Mouse (Mus musculus) midbrain, postnatal 0 days (tissue): Measurements from ENCODE around the gene Ap4m1. TPM values are rescaled to one million over a fixed set of nuclear protein-coding genes. Genes with fewer than 3 reads are reported as not detected.
A peak's percentile ranks its signal among the peaks of the same experiment; 100 is the strongest.

Experiments used
- ATAC-seq: fragments of 200-750 bp; cut with Nextera tagmentation; 2 replicates; pipeline ENCODE4 v1.8.0; 2017; ENCODE audit warnings: moderate number of reproducible peaks, mild to moderate bottlenecking, moderate TSS enrichment, moderate library complexity; ENCODE audit not compliant: low FRiP score
- DNase-seq: peaks from one replicate; pipeline ENCODE4 v3.0.0-alpha.2; 2015; ENCODE audit warnings: low spot score
- H3K27ac ChIP-seq: fragments of 300-500 bp; sonication (generic); 2 replicates; pipeline ENCODE4 v1.5.1; 2014; ENCODE audit warnings: low read depth, mild to moderate bottlenecking, low read length, mixed read lengths
- H3K27me3 ChIP-seq: fragments of 300-500 bp; sonication (generic); 2 replicates; pipeline ENCODE4 v1.6.1; 2014; ENCODE audit warnings: low read length, control low read depth, mixed read lengths; ENCODE audit not compliant: insufficient read depth
- H3K36me3 ChIP-seq: fragments of 300-500 bp; sonication (generic); 2 replicates; pipeline ENCODE4 v1.6.1; 2014; ENCODE audit warnings: low read length, control low read depth, mixed read lengths; ENCODE audit not compliant: insufficient read depth
- H3K4me1 ChIP-seq: fragments of 300-500 bp; sonication (generic); 2 replicates; pipeline ENCODE4 v1.6.1; 2014; ENCODE audit warnings: mild to moderate bottlenecking, control low read depth, antibody characterized with exemption, low read length, mixed read lengths; ENCODE audit not compliant: insufficient read depth
- H3K4me2 ChIP-seq: fragments of 300-500 bp; sonication (generic); 2 replicates; pipeline ENCODE4 v1.6.1; 2014; ENCODE audit warnings: low read depth, mild to moderate bottlenecking, low read length, mixed read lengths; ENCODE audit not compliant: poor library complexity, severe bottlenecking
- H3K4me3 ChIP-seq: fragments of 300-500 bp; sonication (generic); 2 replicates; pipeline ENCODE4 v1.5.1; 2014; ENCODE audit warnings: low read depth, mild to moderate bottlenecking, low read length, moderate library complexity
- H3K9ac ChIP-seq: fragments of 300-500 bp; sonication (generic); replicated peaks from 2 replicates; pipeline ENCODE4 v1.6.1; 2014; ENCODE audit warnings: mild to moderate bottlenecking, low read length, moderate library complexity, mixed read lengths; ENCODE audit not compliant: poor library complexity, severe bottlenecking
- H3K9me3 ChIP-seq: fragments of 300-500 bp; sonication (generic); 2 replicates; pipeline ENCODE4 v1.6.1; 2016; ENCODE audit warnings: low read length, control low read depth
- CTCF ChIP-seq: IDR thresholded peaks from 2 replicates; pipeline ENCODE4 v1.5.1; 2016; ENCODE audit warnings: antibody characterized with exemption, mild to moderate bottlenecking
- whole genome bisulfite sequencing: fragments of 180-500 bp; shearing (Covaris S2); extraction: QIAGEN DNeasy Blood & Tissue Kit; methylation state at CpG from one replicate; pipeline ENCODE4 v1.1.7; 2014; 5-methylcytosine and 5-hydroxymethylcytosine counted together
- polyA plus RNA-seq: library from polyadenylated mRNA; unstranded; fragments of >200 nt; fragmentation: Nextera tagmentation; extraction: Ambion mirVana; gene quantifications from 2 replicates; pipeline ENCODE4 v1.2.1, GENCODE M21; 2015
- total RNA-seq: library from RNA; depleted of rRNA; stranded (reverse); fragments of >200 nt; gene quantifications from 2 replicates; pipeline ENCODE4 v1.2.3, GENCODE M21; 2014; rRNA removed

The Ap4m1 gene
- total RNA-seq, result 60.8 and 62.6 TPM in 2 replicates
- 17.2 and 17.5 TPM in 2 replicates for polyA plus RNA-seq

GRCm38 (mm10) chr5:138171695-138172491 lies at the start of gene Ap4m1, which contains the start of gene Mcm7:
Ap4m1 (plus strand) TSS chr5:138172002.
Mcm7 (minus strand) TSS chr5:138172422.
- peak within 1 kb of the TSS; percentile 61 for H3K4me3 ChIP-seq
- H3K27me3 ChIP-seq, result no peaks in the 10 kb centered on the region
- peak within 1 kb of the TSS; percentile 66 for H3K9ac ChIP-seq
- peak; percentile 43; the same call in 1 of the 2 replicates for TF ChIP-seq CTCF
- peaks cover 10% of the 10 kb centered on the region; the same call in 1 of the 2 replicates for H3K4me1 ChIP-seq
- under 1% methylated on average over 54 of the region's 54 CpGs for WGBS
- H3K36me3 ChIP-seq, result peaks cover 31% of the 10 kb centered on the region
- ATAC-seq (peak; percentile 95), DNase-seq (peak; percentile 99)
- peak within 1 kb of the TSS; percentile 98 for H3K4me2 ChIP-seq
- H3K9me3 ChIP-seq, result no peaks in the 10 kb centered on the region
- peak within 1 kb of the TSS; percentile 87 for H3K27ac ChIP-seq

- H3K4me1 ChIP-seq, result no peaks in the 10 kb centered on the region
- peaks cover 44% of the 10 kb centered on the region for H3K36me3 ChIP-seq
- H3K27ac ChIP-seq, result no peak overlapping the region
- ATAC-seq (no peak), DNase-seq (no peak)
- no peak overlapping the region for H3K4me2 ChIP-seq
- H3K27me3 ChIP-seq, result no peaks in the 10 kb centered on the region
- H3K4me3 ChIP-seq, result no peak overlapping the region
- no peak overlapping the region for H3K9ac ChIP-seq
- TF ChIP-seq CTCF, result no peak
- H3K9me3 ChIP-seq, result no peaks in the 10 kb centered on the region
- 96% methylated on average over 5 of the region's 5 CpGs for WGBS
Measured at GRCm38 (mm10) chr5:138132425-138133064, 39.3 kb upstream of the Ap4m1 start.

- H3K27ac ChIP-seq, result no peak overlapping the region
- DNase-seq, result no peak
- no peak for ATAC-seq
- H3K27me3 ChIP-seq, result no peaks in the 10 kb centered on the region
- no peak overlapping the region for H3K4me3 ChIP-seq
- no peak overlapping the region for H3K4me2 ChIP-seq
- 86% methylated on average over 4 of the region's 4 CpGs for WGBS
- no peak for TF ChIP-seq CTCF
- H3K36me3 ChIP-seq, result peaks cover 24% of the 10 kb centered on the region
- no peak overlapping the region for H3K9ac ChIP-seq
- no peaks in the 10 kb centered on the region for H3K4me1 ChIP-seq
- no peaks in the 10 kb centered on the region for H3K9me3 ChIP-seq
Measured at GRCm38 (mm10) chr5:138137257-138137656, 34.5 kb upstream of the Ap4m1 start.

- H3K27ac ChIP-seq, result no peak overlapping the region
- H3K27me3 ChIP-seq, result no peaks in the 10 kb centered on the region
- H3K4me3 ChIP-seq, result no peak overlapping the region
- H3K9me3 ChIP-seq, result no peaks in the 10 kb centered on the region
- peaks cover 22% of the 10 kb centered on the region for H3K36me3 ChIP-seq
- ATAC-seq (no peak), DNase-seq (peak; percentile 74)
- no peaks in the 10 kb centered on the region for H3K4me1 ChIP-seq
- no peak overlapping the region for H3K9ac ChIP-seq
- peak; percentile 84 for TF ChIP-seq CTCF
- 63% methylated on average over 8 of the region's 8 CpGs for WGBS
- no peak overlapping the region for H3K4me2 ChIP-seq
Measured at GRCm38 (mm10) chr5:138137935-138138549, 33.8 kb upstream of the Ap4m1 start.

- no peak overlapping the region for H3K4me3 ChIP-seq
- no peak for TF ChIP-seq CTCF
- peaks cover 21% of the 10 kb centered on the region for H3K36me3 ChIP-seq
- no peaks in the 10 kb centered on the region for H3K4me1 ChIP-seq
- ATAC-seq (no peak), DNase-seq (no peak)
- no peak overlapping the region for H3K4me2 ChIP-seq
- H3K9ac ChIP-seq, result no peak overlapping the region
- H3K27me3 ChIP-seq, result no peaks in the 10 kb centered on the region
- H3K9me3 ChIP-seq, result no peaks in the 10 kb centered on the region
- no peak overlapping the region for H3K27ac ChIP-seq
- 74% methylated on average over 4 of the region's 4 CpGs for WGBS
Measured at GRCm38 (mm10) chr5:138138585-138138984, 33.2 kb upstream of the Ap4m1 start.
